Mouse (Mus musculus) hindbrain, embryonic 10.5 days (tissue): Measurements from ENCODE around the gene Coil. TPM values are rescaled to one million over a fixed set of nuclear protein-coding genes. Genes with fewer than 3 reads are reported as not detected.
"Not testable (repeated sequence)": the region's sequence is repeated elsewhere in the genome, so short reads cannot be mapped to it uniquely, and the experiment has no call there.

Source experiments
- DNase-seq: peaks from one replicate; pipeline ENCODE4 v3.0.0-alpha.2; 2017; ENCODE audit warnings: low spot score
- H3K27ac ChIP-seq: fragments of 300-500 bp; sonication (generic); 2 replicates; pipeline ENCODE4 v1.5.1; 2016; ENCODE audit warnings: mild to moderate bottlenecking, moderate library complexity
- H3K27me3 ChIP-seq: fragments of 300-500 bp; sonication (generic); 2 replicates; pipeline ENCODE4 v1.6.1; 2016; ENCODE audit warnings: mild to moderate bottlenecking; ENCODE audit not compliant: poor library complexity, insufficient read depth, severe bottlenecking
- H3K36me3 ChIP-seq: fragments of 300-500 bp; sonication (generic); 2 replicates; pipeline ENCODE4 v1.6.1; 2016; ENCODE audit warnings: mild to moderate bottlenecking, moderate library complexity
- H3K4me1 ChIP-seq: fragments of 300-500 bp; sonication (generic); replicated peaks from 2 replicates; pipeline ENCODE4 v1.6.1; 2016; ENCODE audit warnings: mild to moderate bottlenecking
- H3K4me3 ChIP-seq: fragments of 300-500 bp; sonication (generic); 2 replicates; pipeline ENCODE4 v1.5.1; 2016; ENCODE audit warnings: mild to moderate bottlenecking, moderate library complexity
- H3K9me3 ChIP-seq: fragments of 300-500 bp; sonication (generic); 2 replicates; pipeline ENCODE4 v1.6.1; 2016; ENCODE audit warnings: mild to moderate bottlenecking, moderate library complexity
- WGBS: fragments of 180-500 bp; shearing (Covaris S2); methylation state at CpG from one replicate; pipeline ENCODE4 v1.1.7; 2016; 5-methylcytosine and 5-hydroxymethylcytosine counted together
- polyA plus RNA-seq: library from polyadenylated mRNA; unstranded; fragments of >200 nt; fragmentation: Nextera tagmentation; extraction: Ambion mirVana; gene quantifications from 2 replicates; pipeline ENCODE4 v1.2.1, GENCODE M21; 2016

Coil gene
- polyA plus RNA-seq, 1 experiment from 2014 or later = 25.9 TPM

DNA sequence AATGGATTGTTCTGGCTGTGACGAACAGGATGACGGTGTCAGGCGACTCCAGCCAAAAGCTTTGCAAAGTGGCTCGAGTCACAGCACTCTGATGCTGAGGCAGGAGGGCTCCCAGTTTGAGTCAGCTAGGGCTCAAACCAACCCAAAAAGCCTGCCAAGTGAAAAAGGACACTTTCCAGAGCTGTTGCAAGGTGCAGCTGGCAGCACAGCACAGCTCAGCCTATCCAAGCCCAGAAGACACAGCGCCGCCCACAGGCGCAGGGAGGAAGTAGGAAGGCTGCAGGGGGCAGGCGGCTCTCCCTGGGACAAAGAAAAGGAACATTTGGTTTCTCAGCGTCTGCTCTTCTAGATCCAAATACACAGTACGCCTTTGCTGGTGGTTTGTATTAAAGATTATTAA, 16.6 kb downstream of the Coil start:
- 86% methylated on average over 10 of the region's 10 CpGs for WGBS
- Histone ChIP-seq H3K4me1 (no peaks in the 10 kb centered on the region), H3K36me3 (peaks cover 86% of the 10 kb centered on the region), H3K9me3 (no peaks in the 10 kb centered on the region), H3K27me3 (no peaks in the 10 kb centered on the region), H3K4me3 (no peak overlapping the region), H3K27ac (no peak overlapping the region)
- DNase-seq = no peak

DNA sequence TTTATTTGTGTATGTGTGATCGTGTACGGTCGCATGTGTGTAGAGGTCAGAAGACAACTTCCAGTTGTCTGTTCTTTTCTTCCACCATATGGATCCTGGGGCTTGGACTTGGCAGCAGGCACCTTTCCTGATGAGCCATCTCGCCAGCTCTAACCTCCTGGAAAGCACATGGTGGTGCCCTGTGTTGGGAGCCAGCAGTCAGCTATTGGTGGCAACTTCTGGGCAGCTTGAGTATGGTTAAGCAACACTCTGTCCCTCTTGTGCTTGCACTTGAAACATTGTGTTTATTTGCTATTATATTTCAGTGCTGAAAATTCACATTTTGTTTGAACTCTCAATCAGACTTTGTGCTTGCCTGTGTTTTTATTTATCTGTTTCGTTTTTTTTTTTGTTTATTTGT, 18.9 kb downstream of the Coil start:
- H3K27me3 ChIP-seq = no peaks in the 10 kb centered on the region
- no peak overlapping the region for H3K27ac ChIP-seq
- DNase-seq = no peak
- peaks cover 63% of the 10 kb centered on the region for H3K36me3 ChIP-seq
- H3K4me1 ChIP-seq = no peaks in the 10 kb centered on the region; the same call in 1 of the 2 replicates
- 83% methylated on average over 5 of the region's 5 CpGs for WGBS
- H3K4me3 ChIP-seq = no peak overlapping the region
- H3K9me3 ChIP-seq = no peaks in the 10 kb centered on the region

DNA sequence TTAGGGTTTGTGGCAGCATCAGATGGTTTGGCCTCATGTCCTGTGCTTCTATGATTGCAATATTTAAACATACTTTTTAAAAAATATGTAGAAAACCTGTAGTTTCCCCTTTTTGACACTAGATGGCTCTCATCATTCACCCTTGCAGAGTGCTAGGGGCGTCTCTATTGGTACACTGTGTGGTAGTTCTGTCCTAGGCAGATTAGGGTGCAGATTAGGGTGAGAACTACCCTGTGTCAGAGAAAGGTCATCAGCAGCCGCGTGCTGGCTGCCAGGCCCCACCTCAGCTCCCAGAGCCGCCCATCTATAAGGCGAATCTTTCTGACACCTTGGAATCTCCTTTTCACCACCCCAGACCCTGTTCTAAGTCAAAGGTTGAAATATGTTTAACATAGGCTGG, 19.5 kb downstream of the Coil start:
- WGBS = 81% methylated on average over 5 of the region's 5 CpGs
- no peak overlapping the region for H3K27ac ChIP-seq
- peaks cover 58% of the 10 kb centered on the region for H3K36me3 ChIP-seq
- no peak overlapping the region for H3K4me3 ChIP-seq
- H3K9me3 ChIP-seq = no peaks in the 10 kb centered on the region
- no peak for DNase-seq
- H3K4me1 ChIP-seq = no peaks in the 10 kb centered on the region; the same call in 1 of the 2 replicates
- no peaks in the 10 kb centered on the region for H3K27me3 ChIP-seq

DNA sequence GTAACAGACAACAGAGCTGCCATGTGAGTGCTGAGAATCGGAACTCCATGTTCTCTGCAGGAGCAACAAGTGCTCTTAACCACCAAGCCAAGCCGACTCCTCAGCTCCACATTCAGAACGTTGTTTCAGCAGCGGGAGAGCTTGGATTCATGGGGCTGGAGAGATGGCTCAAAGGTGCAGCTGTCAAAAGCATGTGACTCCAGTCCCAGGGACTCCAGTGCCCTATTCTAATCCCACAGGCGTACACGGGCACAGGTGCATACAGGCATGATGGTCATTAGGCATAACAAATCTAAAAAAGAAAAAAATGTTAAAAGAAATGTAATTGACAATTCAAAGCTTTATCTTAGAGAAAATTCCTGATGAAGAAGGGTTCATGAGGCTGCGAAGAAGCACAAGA, 23.1 kb downstream of the Coil start:
- Histone ChIP-seq H3K4me1 (no peaks in the 10 kb centered on the region; the same call in 1 of the 2 replicates), H3K4me3 (no peak overlapping the region), H3K9me3 (no peaks in the 10 kb centered on the region), H3K27ac (no peak overlapping the region), H3K27me3 (peaks cover 3% of the 10 kb centered on the region), H3K36me3 (peaks cover 25% of the 10 kb centered on the region)
- 55% methylated on average over 7 of the region's 7 CpGs for WGBS
- no peak for DNase-seq

DNA sequence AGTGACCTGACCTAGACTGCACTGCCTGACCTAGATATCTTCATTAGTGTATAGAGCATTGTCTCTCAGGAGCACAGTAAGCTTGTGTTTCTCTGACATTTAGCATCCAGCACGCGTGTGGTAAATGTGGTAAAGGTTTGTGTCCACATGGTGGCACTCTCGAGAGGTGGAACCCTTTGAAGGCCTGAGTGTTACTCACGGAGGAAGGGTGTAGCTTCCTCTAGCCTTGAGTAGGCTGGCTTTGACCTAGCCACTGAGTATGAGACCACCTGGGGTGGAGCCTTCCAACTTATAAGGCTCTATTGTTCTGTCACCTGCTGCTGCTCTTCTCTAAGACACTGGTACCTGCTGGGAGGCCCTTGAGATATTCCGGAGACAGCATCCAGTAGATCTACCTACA, 23.6 kb downstream of the Coil start:
- Histone ChIP-seq H3K4me1 (no peaks in the 10 kb centered on the region; the same call in 1 of the 2 replicates), H3K4me3 (no peak overlapping the region), H3K36me3 (peaks cover 21% of the 10 kb centered on the region), H3K27me3 (peaks cover 7% of the 10 kb centered on the region), H3K9me3 (no peaks in the 10 kb centered on the region), H3K27ac (no peak overlapping the region)
- peak; percentile 37 for DNase-seq
- 13% methylated on average over 5 of the region's 5 CpGs for WGBS

DNA sequence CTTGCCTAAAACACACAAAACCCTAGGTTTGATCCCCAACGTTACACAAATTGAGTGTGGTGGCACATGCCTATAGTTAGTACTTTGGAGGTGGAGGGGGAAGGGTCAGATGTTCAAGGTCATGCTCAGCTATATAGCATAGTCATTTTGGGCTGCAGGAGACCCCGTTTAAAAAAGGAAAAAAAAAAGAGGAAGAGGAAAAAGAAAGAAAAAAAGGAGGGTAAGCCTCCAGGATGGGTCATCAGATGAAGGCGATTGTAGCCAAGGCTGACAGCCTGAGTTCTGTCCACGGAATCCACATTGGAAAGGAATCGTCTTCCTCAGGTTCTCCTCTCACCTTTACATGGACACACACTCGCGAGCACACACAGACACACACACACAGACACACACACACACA, 24.4 kb downstream of the Coil start:
- no peak for DNase-seq
- Histone ChIP-seq H3K4me1 (peaks cover 9% of the 10 kb centered on the region), H3K27me3 (peaks cover 16% of the 10 kb centered on the region), H3K9me3 (no peaks in the 10 kb centered on the region), H3K27ac (no peak overlapping the region), H3K4me3 (no peak overlapping the region), H3K36me3 (peaks cover 18% of the 10 kb centered on the region)
- WGBS = 89% methylated on average over 7 of the region's 7 CpGs

DNA sequence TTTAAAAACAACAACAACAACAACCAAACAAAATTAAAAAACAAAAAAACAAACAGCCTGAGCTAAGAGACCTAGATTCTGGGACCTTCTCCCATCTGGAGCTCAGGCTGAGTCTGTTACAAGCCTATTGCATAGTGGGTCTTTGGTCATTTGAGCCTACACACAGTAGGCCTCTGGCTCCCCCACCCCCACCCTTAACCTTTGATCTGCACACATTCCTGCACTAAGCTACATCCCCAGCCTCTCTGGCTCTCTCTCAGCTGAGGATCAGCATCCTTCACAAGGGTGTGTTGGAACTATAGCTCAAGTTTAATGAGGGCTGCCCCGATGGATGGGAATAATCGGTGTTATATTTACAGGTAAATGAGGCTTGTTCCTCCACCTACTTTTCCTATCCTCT, 25.6 kb downstream of the Coil start:
- no peak for DNase-seq
- H3K27me3 ChIP-seq = peaks cover 27% of the 10 kb centered on the region
- H3K9me3 ChIP-seq = no peaks in the 10 kb centered on the region
- no peak overlapping the region for H3K27ac ChIP-seq
- H3K4me3 ChIP-seq = no peak overlapping the region
- 92% methylated on average over 2 of the region's 2 CpGs for WGBS
- H3K4me1 ChIP-seq = peaks cover 12% of the 10 kb centered on the region
- peaks cover 9% of the 10 kb centered on the region for H3K36me3 ChIP-seq

DNA sequence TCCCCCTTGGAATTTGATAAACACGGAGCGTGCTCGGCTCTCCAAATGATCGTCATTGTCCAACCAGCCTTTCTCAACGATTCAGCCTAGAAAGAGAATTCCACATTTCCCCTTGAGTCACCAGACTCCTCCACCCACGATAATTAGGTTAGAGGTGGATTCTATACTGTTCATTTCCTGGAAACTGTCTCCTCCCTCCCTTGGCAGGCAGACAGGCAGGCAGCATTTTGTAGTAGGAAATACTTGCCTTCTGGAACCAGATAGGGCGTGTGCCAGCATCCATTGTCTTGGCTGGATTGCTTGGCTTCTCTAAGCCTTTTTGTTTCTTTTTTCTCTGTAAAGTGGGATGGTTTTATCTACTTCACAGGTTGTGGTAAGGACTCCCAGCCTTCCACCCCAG, 26.4 kb downstream of the Coil start:
- peaks cover under 1% of the 10 kb centered on the region for H3K36me3 ChIP-seq
- no peak overlapping the region for H3K27ac ChIP-seq
- WGBS = 83% methylated on average over 7 of the region's 7 CpGs
- no peaks in the 10 kb centered on the region for H3K9me3 ChIP-seq
- no peak overlapping the region for H3K4me3 ChIP-seq
- DNase-seq = no peak
- H3K27me3 ChIP-seq = peaks cover 30% of the 10 kb centered on the region
- H3K4me1 ChIP-seq = peaks cover 12% of the 10 kb centered on the region

DNA sequence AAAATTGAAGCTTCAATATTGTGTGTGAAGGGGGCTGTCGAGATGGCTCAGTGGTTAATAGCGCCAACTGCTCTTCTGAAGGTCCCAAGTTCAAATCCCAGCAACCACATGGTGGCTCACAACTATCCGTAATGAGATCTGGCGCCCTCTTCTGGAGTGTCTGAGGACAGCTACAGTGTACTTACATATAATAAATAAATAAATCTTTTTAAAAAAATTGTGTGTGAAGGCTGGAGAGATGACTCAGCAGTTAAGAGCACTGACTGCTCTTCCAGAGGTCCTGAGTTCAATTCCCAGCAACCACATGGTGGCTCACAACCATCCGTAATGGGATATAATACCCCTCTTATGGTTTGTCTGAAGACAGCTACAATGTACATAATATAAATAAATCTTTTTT, 27.3 kb downstream of the Coil start:
- peaks cover 12% of the 10 kb centered on the region for H3K4me1 ChIP-seq
- not testable (repeated sequence) for H3K36me3 ChIP-seq, H3K4me3 ChIP-seq, H3K27ac ChIP-seq, H3K9me3 ChIP-seq, DNase-seq
- WGBS = 84% methylated on average over 5 of the region's 5 CpGs
- H3K27me3 ChIP-seq = peaks cover 32% of the 10 kb centered on the region

DNA sequence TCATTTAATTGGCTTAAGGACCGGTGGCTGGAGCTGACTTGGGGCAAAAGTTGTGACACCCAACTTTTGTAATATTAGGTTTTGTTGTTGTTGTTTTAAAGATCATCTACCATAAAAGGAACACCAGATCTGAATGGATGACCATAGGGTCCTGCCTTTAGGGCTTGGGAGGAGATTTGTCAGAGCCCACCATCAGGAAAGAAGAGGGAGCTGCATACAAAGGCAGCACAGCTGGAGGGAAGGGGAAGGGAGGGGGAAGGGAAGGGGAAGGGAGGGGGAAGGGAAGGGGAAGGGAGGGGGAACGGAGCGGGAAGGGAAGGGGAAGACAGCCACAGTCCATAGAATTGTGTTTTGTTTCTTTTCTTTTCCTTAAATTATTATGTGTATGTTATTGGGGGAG, 28.4 kb downstream of the Coil start:
- Histone ChIP-seq H3K4me3 (no peak overlapping the region), H3K27me3 (peaks cover 32% of the 10 kb centered on the region), H3K4me1 (peaks cover 21% of the 10 kb centered on the region), H3K9me3 (no peaks in the 10 kb centered on the region), H3K36me3 (no peaks in the 10 kb centered on the region), H3K27ac (no peak overlapping the region)
- 12% methylated on average over 3 of the region's 3 CpGs for WGBS
- no peak for DNase-seq

DNA sequence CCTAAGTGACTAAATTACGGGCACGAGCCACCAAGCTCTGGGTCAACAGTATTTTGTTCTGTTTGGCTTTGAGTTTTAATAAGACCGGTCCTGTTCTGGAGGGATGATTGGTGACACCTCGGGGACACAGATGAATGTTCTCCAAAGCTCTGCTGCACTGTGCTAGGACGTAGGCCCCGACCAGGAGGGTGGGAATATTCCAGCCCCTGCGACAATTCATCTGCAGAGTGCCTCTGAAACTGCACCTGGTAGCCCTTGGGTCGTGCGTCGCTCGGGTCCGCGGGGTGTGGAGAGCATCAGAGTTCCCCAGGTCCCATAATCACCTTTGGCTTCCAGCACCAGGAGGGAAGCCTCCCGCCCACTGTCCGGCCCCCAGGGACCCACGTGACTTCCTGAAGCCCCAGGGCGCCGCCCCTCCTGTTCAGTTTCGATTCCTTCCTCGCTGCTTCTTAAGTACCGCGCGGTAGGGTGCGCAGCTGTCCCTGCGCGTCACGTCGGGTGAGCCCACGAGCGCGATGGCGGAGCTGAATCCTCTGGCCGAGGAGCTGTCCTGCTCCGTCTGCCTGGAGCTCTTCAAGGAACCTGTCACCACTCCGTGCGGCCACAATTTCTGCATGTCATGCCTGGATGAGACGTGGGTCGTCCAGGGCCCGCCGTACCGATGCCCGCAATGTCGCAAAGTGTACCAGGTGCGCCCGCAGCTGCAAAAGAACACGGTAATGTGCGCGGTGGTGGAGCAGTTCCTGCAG, 29.1 kb downstream of the Coil start, which contains the start of gene Trim25:
Trim25 (plus strand) TSS at position 403 of the 749 bp plus-strand sequence.
- Histone ChIP-seq H3K4me1 (peaks cover 27% of the 10 kb centered on the region), H3K27ac (peak within 1 kb of the TSS; percentile 69), H3K27me3 (peaks cover 32% of the 10 kb centered on the region), H3K9me3 (no peaks in the 10 kb centered on the region), H3K36me3 (no peaks in the 10 kb centered on the region), H3K4me3 (peak within 1 kb of the TSS; percentile 55)
- 4% methylated on average over 48 of the region's 48 CpGs for WGBS
- DNase-seq = peak; percentile 64

DNA sequence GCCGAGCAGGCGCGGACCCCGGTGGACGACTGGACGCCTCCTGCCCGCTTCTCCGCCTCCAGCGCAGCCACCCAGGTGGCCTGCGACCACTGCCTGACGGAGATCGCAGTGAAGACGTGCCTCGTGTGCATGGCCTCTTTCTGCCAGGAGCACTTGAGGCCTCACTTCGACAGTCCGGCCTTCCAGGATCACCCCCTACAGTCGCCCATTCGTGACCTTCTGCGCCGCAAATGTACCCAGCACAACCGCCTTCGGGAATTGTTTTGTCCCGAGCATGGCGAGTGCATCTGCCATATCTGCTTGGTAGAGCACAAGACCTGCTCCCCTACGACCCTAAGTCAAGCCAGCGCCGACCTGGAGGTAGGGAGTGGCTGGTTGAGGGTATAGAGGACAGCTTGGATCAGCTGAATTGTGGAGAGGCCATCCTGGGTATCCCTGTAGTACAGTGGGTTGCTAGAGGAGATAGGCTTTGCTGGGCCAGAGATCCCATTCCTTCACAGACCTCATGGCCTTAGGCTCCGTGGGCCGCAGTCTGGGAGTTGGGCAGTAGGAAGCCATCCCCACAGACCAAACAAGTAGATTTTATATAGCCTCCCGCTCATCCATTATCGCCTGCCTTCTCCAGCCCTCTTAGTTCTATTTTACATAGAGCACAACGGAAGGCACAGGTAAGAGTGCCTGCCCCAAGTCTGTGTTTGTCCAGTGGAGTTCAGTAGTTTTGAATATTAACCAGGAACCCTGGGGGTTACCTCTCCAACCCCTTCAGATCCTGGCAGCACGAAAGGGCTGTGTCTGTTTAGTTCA, 29.9 kb downstream of the Coil start:
- H3K27me3 ChIP-seq = peaks cover 32% of the 10 kb centered on the region
- H3K4me1 ChIP-seq = peaks cover 27% of the 10 kb centered on the region
- no peaks in the 10 kb centered on the region for H3K36me3 ChIP-seq
- H3K9me3 ChIP-seq = no peaks in the 10 kb centered on the region
- 23% methylated on average over 33 of the region's 33 CpGs for WGBS
- DNase-seq = no peak
- H3K4me3 ChIP-seq = peak overlapping the region; percentile 55
- H3K27ac ChIP-seq = peak overlapping the region; percentile 69

DNA sequence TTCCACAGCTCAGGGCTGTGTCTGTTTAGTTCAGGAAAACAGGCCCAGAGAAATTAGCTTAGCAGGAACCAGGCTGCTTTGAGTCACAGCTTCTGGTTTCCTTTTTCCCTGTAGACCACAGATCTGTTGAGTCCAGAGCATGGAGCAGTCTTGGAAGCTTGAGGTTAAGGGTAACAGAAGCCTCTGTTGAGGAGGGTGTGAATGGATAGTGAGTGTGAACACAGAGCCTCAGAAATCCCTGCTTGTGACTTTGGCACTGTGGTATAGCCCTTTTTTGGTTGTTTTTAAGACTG, 30.4 kb downstream of the Coil start:
- no peaks in the 10 kb centered on the region for H3K36me3 ChIP-seq
- peaks cover 32% of the 10 kb centered on the region for H3K27me3 ChIP-seq
- H3K4me1 ChIP-seq = peaks cover 27% of the 10 kb centered on the region
- no peak for DNase-seq
- H3K4me3 ChIP-seq = peak overlapping the region; percentile 55; the same call in 1 of the 2 replicates
- H3K27ac ChIP-seq = no peak overlapping the region
- H3K9me3 ChIP-seq = no peaks in the 10 kb centered on the region
